Mouse (Mus musculus) erythroblast, embryonic 14.5 days (primary cell): ENCODE results near the gene Slc43a1. TPM values are rescaled to one million over a fixed set of nuclear protein-coding genes. Genes with fewer than 3 reads are reported as not detected.

ENCODE experiments used
- H3K27me3 ChIP-seq: 2 replicates; pipeline ENCODE4 v1.6.1; 2012; ENCODE audit warnings: inconsistent platforms; ENCODE audit not compliant: control insufficient read depth
- H3K36me3 ChIP-seq: 2 replicates; pipeline ENCODE4 v1.6.1; 2012; ENCODE audit warnings: mild to moderate bottlenecking, inconsistent platforms; ENCODE audit not compliant: control insufficient read depth
- H3K4me1 ChIP-seq: 2 replicates; pipeline ENCODE4 v1.6.1; 2012; ENCODE audit warnings: inconsistent platforms; ENCODE audit not compliant: control insufficient read depth
- H3K4me3 ChIP-seq: replicated peaks from 2 replicates; pipeline ENCODE3; 2012; ENCODE audit warnings: moderate library complexity, mild to moderate bottlenecking, inconsistent platforms
- H3K9me3 ChIP-seq: 2 replicates; pipeline ENCODE4 v1.6.1; 2012; ENCODE audit warnings: low read length, inconsistent platforms, mixed read lengths; ENCODE audit not compliant: control insufficient read depth
- GATA1 ChIP-seq: IDR thresholded peaks from 2 replicates; pipeline ENCODE4 v1.6.1; 2012; ENCODE audit warnings: low read length, inconsistent platforms, mixed read lengths
- TAL1 ChIP-seq: IDR thresholded peaks from 3 replicates; pipeline ENCODE4 v1.6.1; 2012; ENCODE audit warnings: low read length, inconsistent platforms, mixed read lengths
- polyA plus RNA-seq: library from polyadenylated mRNA; stranded (reverse); fragments of >175 nt; gene quantifications from 2 replicates; pipeline ENCODE4 v1.2.3, GENCODE M21; 2012

Slc43a1 gene
- polyA plus RNA-seq, 1 experiment = 29.2 TPM

DNA sequence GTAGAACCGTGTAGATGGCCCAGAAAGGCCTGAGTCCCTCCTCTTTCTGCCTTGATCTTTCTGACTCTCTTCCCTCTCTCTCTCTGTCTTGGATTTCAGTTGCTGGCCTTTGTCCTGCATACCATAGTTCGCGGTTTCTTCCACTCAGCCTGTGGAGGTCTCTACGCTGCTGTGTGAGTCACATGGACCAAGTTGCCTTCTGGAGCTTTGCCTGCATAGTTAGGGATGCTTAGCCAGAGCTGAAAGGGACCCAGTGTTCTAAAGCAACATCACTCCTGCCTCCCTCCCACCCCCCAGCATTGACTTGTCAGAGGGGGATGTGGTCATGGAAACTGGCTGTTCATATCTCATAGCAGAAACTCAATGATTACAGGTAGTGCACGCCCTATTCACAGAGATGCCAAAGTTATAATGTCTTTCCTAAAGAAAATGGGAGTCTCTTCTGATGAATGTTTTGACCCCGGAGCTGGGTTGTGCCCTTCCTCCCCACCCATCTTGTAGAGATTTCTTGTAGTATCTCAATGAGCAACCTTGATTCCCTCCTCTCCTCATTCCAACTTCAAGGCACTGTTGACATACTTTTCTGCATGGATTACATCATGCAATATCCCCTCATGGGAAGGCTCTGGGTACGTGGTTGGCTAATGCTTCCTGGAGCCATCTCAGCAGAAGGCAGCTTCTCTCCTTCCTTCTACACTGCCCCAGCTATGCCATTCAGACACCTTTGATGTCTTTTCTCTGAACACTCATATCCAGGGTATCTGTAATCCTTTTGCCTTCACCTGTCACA lies 21.5 kb downstream of the Slc43a1 start:
- Histone ChIP-seq H3K27me3 (peaks cover 6% of the 10 kb centered on the region), H3K4me3 (no peak overlapping the region), H3K4me1 (peaks cover 61% of the 10 kb centered on the region), H3K36me3 (peaks cover 100% of the 10 kb centered on the region), H3K9me3 (no peaks in the 10 kb centered on the region)
- TF ChIP-seq TAL1 (no peak), GATA1 (no peak)

- H3K9me3 ChIP-seq = no peaks in the 10 kb centered on the region
- no peak overlapping the region for H3K4me3 ChIP-seq
- TF ChIP-seq GATA1 = no peak
- TF ChIP-seq TAL1 = no peak
- peaks cover 65% of the 10 kb centered on the region for H3K4me1 ChIP-seq
- peaks cover 18% of the 10 kb centered on the region for H3K27me3 ChIP-seq
- H3K36me3 ChIP-seq = peaks cover 94% of the 10 kb centered on the region
Measured at GRCm38 (mm10) chr2:84861430-84861829, 22.8 kb downstream of the Slc43a1 start.

- TF ChIP-seq GATA1 = no peak
- TF ChIP-seq TAL1 = no peak
- Histone ChIP-seq H3K9me3 (no peaks in the 10 kb centered on the region), H3K36me3 (peaks cover 86% of the 10 kb centered on the region), H3K27me3 (peaks cover 26% of the 10 kb centered on the region), H3K4me1 (peaks cover 62% of the 10 kb centered on the region), H3K4me3 (no peak overlapping the region)
Measured at GRCm38 (mm10) chr2:84862231-84862630, 23.6 kb downstream of the Slc43a1 start.

DNA sequence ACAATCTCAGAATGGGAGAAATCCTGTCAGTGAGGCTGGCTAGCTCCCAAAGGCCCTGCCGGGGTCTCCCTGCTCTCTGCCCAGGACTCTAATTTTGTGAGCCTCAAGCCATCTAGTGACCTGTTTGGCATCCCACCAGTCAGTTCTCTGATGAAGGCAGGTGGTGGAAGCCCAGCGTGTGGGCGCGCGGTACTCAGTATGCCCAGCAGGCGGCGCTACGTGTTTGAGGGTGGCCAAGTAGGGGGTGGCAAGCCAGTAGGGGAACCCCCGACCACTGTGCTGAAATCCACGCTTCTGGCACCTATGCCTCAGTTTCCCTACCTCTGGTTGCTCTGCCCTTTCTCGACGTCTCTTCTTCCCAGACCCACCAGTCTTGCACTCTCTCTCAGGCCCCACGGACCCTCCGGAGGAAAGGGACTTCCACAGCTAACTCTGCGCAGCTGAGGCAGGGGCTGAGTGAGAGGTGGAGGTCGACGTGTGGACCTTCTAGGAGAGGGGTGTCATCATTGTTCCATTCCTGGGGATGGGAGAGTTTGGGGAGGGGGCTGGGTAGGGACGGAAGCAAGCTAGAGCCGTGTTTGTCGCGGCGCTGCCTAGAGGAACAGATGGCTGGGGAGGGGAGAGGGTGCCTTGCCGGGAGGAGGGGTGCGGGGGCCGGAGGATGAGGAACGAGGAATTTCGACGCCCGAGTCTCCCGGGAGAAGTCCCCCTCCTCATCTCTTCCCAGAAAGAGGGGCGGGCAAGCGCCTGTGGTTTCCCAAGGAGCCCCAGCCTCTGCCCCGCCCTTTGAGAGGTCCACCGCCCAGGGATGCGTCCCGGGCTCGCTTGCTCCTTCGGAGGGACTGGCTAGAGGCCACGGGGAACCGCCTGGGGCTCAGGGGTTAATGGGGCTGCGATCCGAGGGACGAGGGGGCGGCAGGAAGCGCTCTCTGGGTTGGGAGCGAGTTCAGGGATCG lies 27.2 kb downstream of the Slc43a1 start:
- no peak for TF ChIP-seq TAL1
- TF ChIP-seq GATA1 = no peak
- peaks cover 63% of the 10 kb centered on the region for H3K27me3 ChIP-seq
- H3K4me3 ChIP-seq = no peak overlapping the region
- H3K4me1 ChIP-seq = peaks cover 51% of the 10 kb centered on the region
- peaks cover 49% of the 10 kb centered on the region for H3K36me3 ChIP-seq
- no peaks in the 10 kb centered on the region; the same call in 1 of the 2 replicates for H3K9me3 ChIP-seq

DNA sequence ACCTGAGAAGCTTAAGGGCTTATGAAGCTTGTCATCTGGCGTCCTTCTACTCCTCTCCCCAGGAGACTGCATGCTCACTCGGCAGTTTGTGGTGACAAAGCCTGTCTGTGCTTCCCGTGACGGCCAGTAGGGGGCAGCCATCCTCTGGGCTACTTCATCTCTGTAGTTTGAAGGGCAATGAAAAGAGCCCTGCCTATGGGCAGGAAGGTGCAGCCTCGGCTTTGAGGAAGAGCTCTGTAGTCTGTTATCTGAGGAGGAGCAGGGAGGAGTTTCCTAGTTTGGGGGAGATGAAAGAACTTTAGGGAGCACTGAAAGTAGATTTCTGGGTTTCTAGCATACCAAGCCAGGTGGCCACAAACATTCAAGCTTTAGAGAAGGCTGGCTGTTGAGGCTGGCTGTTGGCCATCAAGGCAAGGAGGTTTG lies 29.9 kb downstream of the Slc43a1 start:
- H3K27me3 ChIP-seq = peaks cover 89% of the 10 kb centered on the region
- peaks cover 23% of the 10 kb centered on the region for H3K36me3 ChIP-seq
- peaks cover 46% of the 10 kb centered on the region for H3K4me1 ChIP-seq
- TF ChIP-seq TAL1 (no peak), GATA1 (no peak)
- H3K9me3 ChIP-seq = peaks cover 17% of the 10 kb centered on the region; the same call in 1 of the 2 replicates
- no peak overlapping the region for H3K4me3 ChIP-seq

- H3K4me3 ChIP-seq = no peak overlapping the region
- TF ChIP-seq TAL1 (no peak), GATA1 (no peak)
- peaks cover 94% of the 10 kb centered on the region for H3K27me3 ChIP-seq
- peaks cover 45% of the 10 kb centered on the region for H3K4me1 ChIP-seq
- H3K9me3 ChIP-seq = peaks cover 17% of the 10 kb centered on the region; the same call in 1 of the 2 replicates
- H3K36me3 ChIP-seq = peaks cover 18% of the 10 kb centered on the region
Measured at GRCm38 (mm10) chr2:84868977-84869376, 30.3 kb downstream of the Slc43a1 start.

- H3K9me3 ChIP-seq = peaks cover 19% of the 10 kb centered on the region; the same call in 1 of the 2 replicates
- peaks cover 100% of the 10 kb centered on the region for H3K27me3 ChIP-seq
- TF ChIP-seq TAL1 (no peak), GATA1 (no peak)
Measured at GRCm38 (mm10) chr2:84870623-84871160, 32.0 kb downstream of the Slc43a1 start.

DNA sequence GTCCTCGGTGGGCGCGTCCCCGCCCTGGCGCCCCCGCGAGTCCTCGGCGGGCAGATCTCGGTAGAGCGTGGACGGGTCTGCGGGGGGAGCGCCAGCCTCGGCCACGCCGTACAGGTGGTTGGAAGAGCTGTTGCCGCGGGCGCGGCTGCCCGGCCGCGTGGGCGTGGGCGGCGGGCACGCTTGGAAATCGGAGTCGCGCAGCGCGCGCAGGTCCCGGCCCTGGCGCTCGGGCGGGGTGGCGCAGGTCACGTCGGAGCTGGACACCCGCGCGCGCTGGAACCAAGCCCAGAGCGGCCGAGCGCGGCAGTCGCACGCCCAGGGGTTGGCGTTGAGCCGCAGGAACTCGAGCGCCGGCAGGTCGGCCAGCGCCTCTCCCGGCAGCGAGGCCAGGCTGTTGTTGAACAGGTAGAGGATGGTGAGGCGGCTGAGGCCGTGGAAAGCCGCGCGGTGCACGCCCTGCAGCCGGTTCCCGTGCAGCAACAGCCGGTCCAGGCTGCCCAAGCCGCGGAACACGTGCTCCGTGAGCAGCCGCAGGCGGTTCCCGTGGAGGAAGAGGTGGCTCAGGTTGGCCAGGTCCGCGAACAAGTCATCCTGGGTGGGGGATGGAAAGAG lies 33.6 kb downstream of the Slc43a1 start:
- TF ChIP-seq TAL1 (no peak), GATA1 (no peak)
- Histone ChIP-seq H3K27me3 (peaks cover 100% of the 10 kb centered on the region), H3K9me3 (peaks cover 19% of the 10 kb centered on the region; the same call in 1 of the 2 replicates), H3K36me3 (no peaks in the 10 kb centered on the region), H3K4me3 (no peak overlapping the region), H3K4me1 (peaks cover 24% of the 10 kb centered on the region)

More at GRCm38 (mm10) chr2:84870623-84871160, 32.0 kb downstream of the Slc43a1 start:
- Histone ChIP-seq H3K36me3 (peaks cover 2% of the 10 kb centered on the region), H3K4me3 (no peak overlapping the region), H3K4me1 (peaks cover 36% of the 10 kb centered on the region)
